Mouse (Mus musculus) E14TG2a.4 (cell line): Measurements from ENCODE around the gene Nsun7.

Experiments
- H3K27me3 ChIP-seq: 2 replicates; pipeline ENCODE4 v1.6.1; 2014; ENCODE audit warnings: low read length, control low read depth; ENCODE audit not compliant: insufficient read depth
- H3K36me3 ChIP-seq: 2 replicates; pipeline ENCODE4 v1.6.1; 2014; ENCODE audit warnings: low read length, control low read depth; ENCODE audit not compliant: insufficient read depth
- H3K4me1 ChIP-seq: replicated peaks from 2 replicates; pipeline ENCODE4 v1.6.1; 2014; ENCODE audit warnings: low read depth, low read length, control low read depth
- H3K4me3 ChIP-seq: replicated peaks from 2 replicates; pipeline ENCODE4 v1.5.1; 2014; ENCODE audit warnings: mild to moderate bottlenecking, low read length
- H3K9me3 ChIP-seq: 2 replicates; pipeline ENCODE4 v1.6.1; 2014; ENCODE audit warnings: low read length, control low read depth
- CTCF ChIP-seq: conservative IDR thresholded peaks from 2 replicates; pipeline ENCODE4 v1.5.1; 2014; ENCODE audit warnings: low read length
- NANOG ChIP-seq: IDR thresholded peaks from 2 replicates; pipeline ENCODE4 v1.6.1; 2014; ENCODE audit warnings: borderline replicate concordance, low read length, mixed read lengths
- POU5F1 ChIP-seq: IDR thresholded peaks from 2 replicates; pipeline ENCODE4 v1.6.1; 2014; ENCODE audit warnings: low read length, borderline replicate concordance

Nsun7 gene

GRCm38 (mm10) chr5:66300576-66300975, 40.9 kb downstream of the Nsun7 start:
- Histone ChIP-seq H3K27me3 (no peaks in the 10 kb centered on the region), H3K36me3 (peaks cover 13% of the 10 kb centered on the region; the same call in 1 of the 2 replicates), H3K9me3 (0 out of 2 replicates have a peak, but pooled peaks cover 5% of the 10 kb centered on the region), H3K4me1 (no peaks in the 10 kb centered on the region), H3K4me3 (no peak overlapping the region)
- TF ChIP-seq CTCF = no peak
- TF ChIP-seq NANOG = no peak
- no peak for TF ChIP-seq POU5F1

- H3K4me3 ChIP-seq = no peak overlapping the region
- H3K4me1 ChIP-seq = no peaks in the 10 kb centered on the region
- TF ChIP-seq CTCF = no peak
- TF ChIP-seq POU5F1 = no peak
- no peak for TF ChIP-seq NANOG
- H3K36me3 ChIP-seq = peaks cover 19% of the 10 kb centered on the region; the same call in 1 of the 2 replicates
- H3K27me3 ChIP-seq = no peaks in the 10 kb centered on the region
- H3K9me3 ChIP-seq = 0 out of 2 replicates have a peak, but pooled peaks cover 3% of the 10 kb centered on the region
Measured at GRCm38 (mm10) chr5:66302085-66302815, 42.6 kb downstream of the Nsun7 start.

- Histone ChIP-seq H3K36me3 (peaks cover 19% of the 10 kb centered on the region; the same call in 1 of the 2 replicates), H3K4me3 (no peak overlapping the region), H3K9me3 (0 out of 2 replicates have a peak, but pooled peaks cover 3% of the 10 kb centered on the region), H3K4me1 (no peaks in the 10 kb centered on the region), H3K27me3 (no peaks in the 10 kb centered on the region)
- TF ChIP-seq NANOG (no peak), CTCF (no peak), POU5F1 (no peak)
Measured at GRCm38 (mm10) chr5:66302873-66303272, 43.2 kb downstream of the Nsun7 start.

GRCm38 (mm10) chr5:66304300-66305067, 44.8 kb downstream of the Nsun7 start:
- H3K4me1 ChIP-seq = no peaks in the 10 kb centered on the region
- H3K4me3 ChIP-seq = no peak overlapping the region
- no peak for TF ChIP-seq POU5F1
- TF ChIP-seq CTCF = no peak
- TF ChIP-seq NANOG = no peak
- H3K36me3 ChIP-seq = peaks cover 28% of the 10 kb centered on the region
- H3K27me3 ChIP-seq = no peaks in the 10 kb centered on the region
- H3K9me3 ChIP-seq = 0 out of 2 replicates have a peak, but pooled peaks cover 3% of the 10 kb centered on the region

- Histone ChIP-seq H3K4me1 (no peaks in the 10 kb centered on the region), H3K36me3 (peaks cover 32% of the 10 kb centered on the region), H3K4me3 (no peak overlapping the region), H3K27me3 (no peaks in the 10 kb centered on the region), H3K9me3 (0 out of 2 replicates have a peak, but pooled peaks cover 3% of the 10 kb centered on the region)
- TF ChIP-seq POU5F1 = no peak
- TF ChIP-seq CTCF = no peak
- TF ChIP-seq NANOG = no peak
Measured at GRCm38 (mm10) chr5:66305511-66305910, 45.8 kb downstream of the Nsun7 start.

- H3K36me3 ChIP-seq = peaks cover 31% of the 10 kb centered on the region
- no peak overlapping the region for H3K4me3 ChIP-seq
- no peaks in the 10 kb centered on the region for H3K4me1 ChIP-seq
- no peaks in the 10 kb centered on the region for H3K9me3 ChIP-seq
- TF ChIP-seq NANOG (no peak), CTCF (no peak), POU5F1 (no peak)
- H3K27me3 ChIP-seq = no peaks in the 10 kb centered on the region
Measured at GRCm38 (mm10) chr5:66310328-66310727, 50.6 kb downstream of the Nsun7 start.

GRCm38 (mm10) chr5:66310806-66311205, 51.1 kb downstream of the Nsun7 start:
- no peaks in the 10 kb centered on the region for H3K27me3 ChIP-seq
- H3K4me3 ChIP-seq = no peak overlapping the region
- peaks cover 30% of the 10 kb centered on the region for H3K36me3 ChIP-seq
- no peaks in the 10 kb centered on the region for H3K9me3 ChIP-seq
- TF ChIP-seq POU5F1 = no peak
- TF ChIP-seq CTCF = no peak
- H3K4me1 ChIP-seq = no peaks in the 10 kb centered on the region

GRCm38 (mm10) chr5:66315791-66316190, 56.1 kb downstream of the Nsun7 start:
- H3K27me3 ChIP-seq = no peaks in the 10 kb centered on the region
- H3K36me3 ChIP-seq = 0 out of 2 replicates have a peak, but pooled peaks cover 8% of the 10 kb centered on the region
- no peaks in the 10 kb centered on the region for H3K9me3 ChIP-seq
- H3K4me3 ChIP-seq = no peak overlapping the region
- H3K4me1 ChIP-seq = peaks cover 6% of the 10 kb centered on the region
- no peak for TF ChIP-seq POU5F1
- no peak for TF ChIP-seq NANOG
- no peak for TF ChIP-seq CTCF
